Mouse (Mus musculus) MEL (cell line): ENCODE data around the gene 4930426L09Rik.

Experiments used
- CHD1 ChIP-seq: IDR thresholded peaks from 2 replicates; pipeline ENCODE4 v1.6.1; 2012; ENCODE audit warnings: low read depth, mild to moderate bottlenecking, inconsistent platforms, low read length, improper control_type of control experiment
- CTCF ChIP-seq, 3 experiments: IDR thresholded peaks in 2 of 3; conservative IDR thresholded peaks in 1 of 3; 2 replicates each; pipeline ENCODE4 v1.5.1; 2011 to 2012; ENCODE audit warnings: low read length in 3 of 3, low read depth in 2 of 3, mild to moderate bottlenecking in 2 of 3, improper control_type of control experiment in 1 of 3, inconsistent platforms in 1 of 3, mixed read lengths in 1 of 3, moderate library complexity in 1 of 3; ENCODE audit not compliant: control insufficient read depth in 1 of 3, insufficient read depth in 1 of 3, poor library complexity in 1 of 3, severe bottlenecking in 1 of 3
- EP300 ChIP-seq, 2 experiments: IDR thresholded peaks; 2 replicates each; pipeline ENCODE4 v1.6.1; 2011; ENCODE audit warnings: improper control_type of control experiment in 2 of 2, low read length in 2 of 2, low read depth in 1 of 2, mild to moderate bottlenecking in 1 of 2
- GATA1 ChIP-seq: IDR thresholded peaks from 2 replicates; pipeline ENCODE4 v1.6.1; 2011; ENCODE audit warnings: low read depth, low read length, improper control_type of control experiment
- KAT2A ChIP-seq: conservative IDR thresholded peaks from 2 replicates; pipeline ENCODE4 v1.6.1; 2012; ENCODE audit warnings: low read depth, low read length, improper control_type of control experiment, inconsistent platforms
- MXI1 ChIP-seq: IDR thresholded peaks from 2 replicates; pipeline ENCODE4 v1.6.1; 2011; ENCODE audit warnings: mild to moderate bottlenecking, low read depth, low read length, improper control_type of control experiment
- MYC ChIP-seq: IDR thresholded peaks from 2 replicates; pipeline ENCODE4 v1.6.1; 2011; ENCODE audit warnings: low read depth, mild to moderate bottlenecking, low read length, improper control_type of control experiment, moderate library complexity
- NRF1 ChIP-seq: IDR thresholded peaks from 2 replicates; pipeline ENCODE4 v1.6.1; 2014; ENCODE audit warnings: low read depth, mild to moderate bottlenecking, inconsistent platforms, low read length, improper control_type of control experiment, moderate library complexity; ENCODE audit not compliant: poor library complexity, insufficient read depth, severe bottlenecking
- POLR2AphosphoS5 ChIP-seq: IDR thresholded peaks from 2 replicates; pipeline ENCODE4 v1.6.1; 2012; ENCODE audit warnings: low read depth, borderline replicate concordance, mild to moderate bottlenecking, inconsistent platforms, low read length, moderate library complexity, mixed read lengths
- SMC3 ChIP-seq: IDR thresholded peaks from 2 replicates; pipeline ENCODE4 v1.6.1; 2011; ENCODE audit warnings: low read depth, low read length, improper control_type of control experiment
- USF1 ChIP-seq: IDR thresholded peaks from 2 replicates; pipeline ENCODE4 v1.6.1; 2014; ENCODE audit warnings: low read depth, mild to moderate bottlenecking, inconsistent platforms, low read length, improper control_type of control experiment, moderate library complexity

GRCm38 (mm10) chr2:18967451-18968063, 30.6 kb upstream of the 4930426L09Rik start:
- TF ChIP-seq MXI1: no peak
- no peak for TF ChIP-seq GATA1
- no peak for TF ChIP-seq CHD1
- TF ChIP-seq SMC3: no peak
- TF ChIP-seq MYC: no peak
- TF ChIP-seq CTCF (IDR thresholded peaks at IDR 0.05 in 2 of 3, conservative IDR thresholded peaks at IDR 0.05 in 1 of 3; ENCODE audit: control insufficient read depth in 1 of 3, insufficient read depth in 1 of 3, low read depth in 2 of 3, low read length in 3 of 3, poor library complexity in 1 of 3, severe bottlenecking in 1 of 3): no peak
- TF ChIP-seq KAT2A: no peak
- no peak for TF ChIP-seq USF1
- TF ChIP-seq EP300 (IDR thresholded peaks at IDR 0.05; ENCODE audit: low read depth in 1 of 2, low read length in 2 of 2): no peak
- TF ChIP-seq POLR2AphosphoS5: no peak
- no peak for TF ChIP-seq NRF1
